Mouse (Mus musculus): ENCODE data around the gene Nyx. TPM values are rescaled to one million over a fixed set of nuclear protein-coding genes. Genes with fewer than 3 reads are reported as not detected.

The Nyx gene
- polyA plus RNA-seq, 1 experiment from 2014 or later = 0.04 TPM

- Histone ChIP-seq H3K9ac (ENCODE audit: low read length) (no peak overlapping the region), H3K4me1 (replicated peaks; ENCODE audit: control insufficient read depth, insufficient read depth, low read length) (no peaks in the 10 kb centered on the region), H3K27me3 (ENCODE audit: control insufficient read depth, insufficient read depth, low read length) (no peaks in the 10 kb centered on the region; the same call in 1 of the 2 replicates), H3K36me3 (ENCODE audit: control insufficient read depth, insufficient read depth, low read length) (no peaks in the 10 kb centered on the region), H3K27ac (ENCODE audit: low read depth, low read length) (no peak overlapping the region), H3K9me3 (ENCODE audit: control insufficient read depth, low read length) (no peaks in the 10 kb centered on the region), H3K4me3 (ENCODE audit: low read depth, low read length) (no peak overlapping the region), H3K4me2 (ENCODE audit: low read depth, low read length, severe bottlenecking) (no peak overlapping the region)
- 90% methylated on average over 2 of the region's 2 CpGs for WGBS
- no peak for DNase-seq (ENCODE audit: low spot score)
- ATAC-seq (replicated peaks; ENCODE audit: low FRiP score) = no peak
Measured at GRCm38 (mm10) chrX:13466681-13467080, 771 bp downstream of the Nyx start.

GRCm38 (mm10) chrX:13467121-13467571 lies 1.2 kb downstream of the Nyx start:
- 81% methylated on average over 6 of the region's 6 CpGs for WGBS
- DNase-seq (ENCODE audit: low spot score) = no peak

GRCm38 (mm10) chrX:13469160-13470116 lies 3.5 kb downstream of the Nyx start:
- Histone ChIP-seq H3K9me3 (ENCODE audit: control insufficient read depth, low read length) (no peaks in the 10 kb centered on the region), H3K4me1 (replicated peaks; ENCODE audit: control insufficient read depth, insufficient read depth, low read length) (no peaks in the 10 kb centered on the region), H3K27me3 (ENCODE audit: control insufficient read depth, insufficient read depth, low read length) (no peaks in the 10 kb centered on the region; the same call in 1 of the 2 replicates), H3K4me2 (ENCODE audit: low read depth, low read length, severe bottlenecking) (no peak overlapping the region), H3K27ac (ENCODE audit: low read depth, low read length) (no peak overlapping the region), H3K9ac (ENCODE audit: low read length) (no peak overlapping the region), H3K4me3 (ENCODE audit: low read depth, low read length) (no peak overlapping the region), H3K36me3 (ENCODE audit: control insufficient read depth, insufficient read depth, low read length) (no peaks in the 10 kb centered on the region)
- WGBS = 79% methylated on average over 9 of the region's 9 CpGs
- ATAC-seq (replicated peaks; ENCODE audit: low FRiP score) = no peak
- no peak for DNase-seq (ENCODE audit: low spot score)

More at GRCm38 (mm10) chrX:13467121-13467571, 1.2 kb downstream of the Nyx start:
- no peak for ATAC-seq (replicated peaks; ENCODE audit: low FRiP score)
- Histone ChIP-seq H3K36me3 (ENCODE audit: control insufficient read depth, insufficient read depth, low read length) (no peaks in the 10 kb centered on the region), H3K4me2 (ENCODE audit: low read depth, low read length, severe bottlenecking) (no peak overlapping the region), H3K27ac (ENCODE audit: low read depth, low read length) (no peak overlapping the region), H3K4me1 (replicated peaks; ENCODE audit: control insufficient read depth, insufficient read depth, low read length) (no peaks in the 10 kb centered on the region), H3K9ac (ENCODE audit: low read length) (no peak overlapping the region), H3K27me3 (ENCODE audit: control insufficient read depth, insufficient read depth, low read length) (no peaks in the 10 kb centered on the region; the same call in 1 of the 2 replicates), H3K4me3 (ENCODE audit: low read depth, low read length) (no peak overlapping the region), H3K9me3 (ENCODE audit: control insufficient read depth, low read length) (no peaks in the 10 kb centered on the region)

DNA sequence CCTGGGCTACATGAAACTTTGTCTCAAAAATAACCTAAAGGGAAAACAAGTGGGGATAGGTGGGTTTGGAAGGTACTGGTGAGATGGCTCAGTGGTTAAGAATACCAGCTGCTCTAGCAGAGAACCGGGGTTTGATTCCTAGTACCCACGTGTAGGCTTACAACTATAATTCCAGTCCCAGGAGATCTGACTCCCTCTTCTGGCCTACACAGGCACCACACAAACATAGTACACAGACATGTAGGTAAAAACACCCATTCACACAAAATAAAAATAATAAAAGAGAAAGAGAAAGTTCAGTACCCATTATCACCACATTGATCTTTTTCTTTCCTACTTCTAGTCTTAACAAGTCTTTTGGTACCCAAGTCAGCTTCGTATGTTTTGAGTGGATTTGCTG lies 6.0 kb downstream of the Nyx start:
- DNase-seq (ENCODE audit: low spot score) (no peak), ATAC-seq (replicated peaks; ENCODE audit: low FRiP score) (no peak)
- Histone ChIP-seq H3K27me3 (ENCODE audit: control insufficient read depth, insufficient read depth, low read length) (no peaks in the 10 kb centered on the region; the same call in 1 of the 2 replicates), H3K4me2 (ENCODE audit: low read depth, low read length, severe bottlenecking) (no peak overlapping the region), H3K36me3 (ENCODE audit: control insufficient read depth, insufficient read depth, low read length) (no peaks in the 10 kb centered on the region), H3K4me1 (replicated peaks; ENCODE audit: control insufficient read depth, insufficient read depth, low read length) (no peaks in the 10 kb centered on the region), H3K27ac (ENCODE audit: low read depth, low read length) (no peak overlapping the region), H3K9ac (ENCODE audit: low read length) (no peak overlapping the region), H3K9me3 (ENCODE audit: control insufficient read depth, low read length) (no peaks in the 10 kb centered on the region), H3K4me3 (ENCODE audit: low read depth, low read length) (no peak overlapping the region)
- 82% methylated on average over 3 of the region's 3 CpGs for WGBS

DNA sequence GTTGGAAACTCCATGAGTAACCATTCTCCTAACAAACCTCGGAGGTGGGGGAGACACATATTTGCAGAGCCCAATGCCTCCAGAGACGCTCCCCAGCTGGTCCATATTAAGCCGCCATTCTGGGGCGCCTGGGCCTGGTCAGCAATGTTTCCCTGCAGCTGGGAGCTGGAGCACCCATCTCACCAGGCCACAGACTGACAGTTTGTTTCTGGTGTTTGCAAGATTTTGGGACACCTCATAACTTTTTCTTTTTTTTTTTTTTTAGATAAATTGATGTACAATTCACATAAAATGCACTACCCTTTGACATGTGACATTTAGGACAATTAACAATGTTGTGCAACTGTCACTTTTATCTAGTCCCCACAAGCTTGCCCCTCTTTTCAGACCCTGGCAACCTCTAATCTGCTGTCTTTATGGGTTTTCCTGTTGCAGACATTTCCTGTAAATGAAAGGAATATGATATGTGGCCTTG lies 6.9 kb downstream of the Nyx start:
- ATAC-seq (replicated peaks; ENCODE audit: low FRiP score) (no peak), DNase-seq (ENCODE audit: low spot score) (no peak)
- Histone ChIP-seq H3K4me3 (ENCODE audit: low read depth, low read length) (no peak overlapping the region), H3K27me3 (ENCODE audit: control insufficient read depth, insufficient read depth, low read length) (no peaks in the 10 kb centered on the region; the same call in 1 of the 2 replicates), H3K27ac (ENCODE audit: low read depth, low read length) (no peak overlapping the region), H3K9ac (ENCODE audit: low read length) (no peak overlapping the region), H3K4me1 (replicated peaks; ENCODE audit: control insufficient read depth, insufficient read depth, low read length) (no peaks in the 10 kb centered on the region), H3K9me3 (ENCODE audit: control insufficient read depth, low read length) (no peaks in the 10 kb centered on the region), H3K4me2 (ENCODE audit: low read depth, low read length, severe bottlenecking) (no peak overlapping the region), H3K36me3 (ENCODE audit: control insufficient read depth, insufficient read depth, low read length) (no peaks in the 10 kb centered on the region)
- WGBS = 75% methylated on average over 4 of the region's 4 CpGs

DNA sequence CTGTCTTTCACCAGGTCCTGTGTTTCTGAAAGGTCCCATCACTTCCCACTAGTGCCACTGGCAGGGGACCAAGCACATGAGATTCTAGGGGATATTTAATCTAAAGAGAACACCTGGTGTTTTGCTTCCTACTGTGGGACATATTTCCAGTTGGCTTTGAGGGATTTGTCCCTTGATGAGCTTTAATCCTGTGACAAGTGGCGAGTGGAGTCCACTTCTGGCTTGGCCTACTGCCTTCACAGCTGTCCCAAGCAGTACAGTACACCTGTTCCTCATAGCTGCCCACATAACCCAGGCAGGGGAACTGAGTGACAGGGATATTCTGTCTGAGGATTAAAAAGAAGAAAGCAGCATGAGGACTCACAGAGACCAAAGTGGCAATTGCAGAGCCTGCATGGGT lies 9.5 kb downstream of the Nyx start:
- H3K4me3 ChIP-seq (ENCODE audit: low read depth, low read length) = no peak overlapping the region
- WGBS = 62% methylated on average over 1 of the region's 1 CpGs
- no peak for DNase-seq (ENCODE audit: low spot score)
- H3K9me3 ChIP-seq (ENCODE audit: control insufficient read depth, low read length) = no peaks in the 10 kb centered on the region
- H3K9ac ChIP-seq (ENCODE audit: low read length) = no peak overlapping the region
- no peak overlapping the region for H3K4me2 ChIP-seq (ENCODE audit: low read depth, low read length, severe bottlenecking)
- H3K27ac ChIP-seq (ENCODE audit: low read depth, low read length) = no peak overlapping the region
- H3K4me1 ChIP-seq (replicated peaks; ENCODE audit: control insufficient read depth, insufficient read depth, low read length) = no peaks in the 10 kb centered on the region
- no peaks in the 10 kb centered on the region; the same call in 1 of the 2 replicates for H3K27me3 ChIP-seq (ENCODE audit: control insufficient read depth, insufficient read depth, low read length)
- ATAC-seq (replicated peaks; ENCODE audit: low FRiP score) = no peak
- H3K36me3 ChIP-seq (ENCODE audit: control insufficient read depth, insufficient read depth, low read length) = no peaks in the 10 kb centered on the region

- no peaks in the 10 kb centered on the region for H3K4me1 ChIP-seq (replicated peaks; ENCODE audit: control insufficient read depth, insufficient read depth, low read length)
- H3K9me3 ChIP-seq (ENCODE audit: control insufficient read depth, low read length) = no peaks in the 10 kb centered on the region
- H3K27me3 ChIP-seq (ENCODE audit: control insufficient read depth, insufficient read depth, low read length) = no peaks in the 10 kb centered on the region; the same call in 1 of the 2 replicates
- H3K9ac ChIP-seq (ENCODE audit: low read length) = no peak overlapping the region
- ATAC-seq (replicated peaks; ENCODE audit: low FRiP score) = no peak
- 67% methylated on average over 2 of the region's 2 CpGs for whole genome bisulfite sequencing
- DNase-seq (ENCODE audit: low spot score) = no peak
- H3K4me3 ChIP-seq (ENCODE audit: low read depth, low read length) = no peak overlapping the region
- H3K4me2 ChIP-seq (ENCODE audit: low read depth, low read length, severe bottlenecking) = no peak overlapping the region
- H3K36me3 ChIP-seq (ENCODE audit: control insufficient read depth, insufficient read depth, low read length) = no peaks in the 10 kb centered on the region
- no peak overlapping the region for H3K27ac ChIP-seq (ENCODE audit: low read depth, low read length)
Measured at GRCm38 (mm10) chrX:13477596-13477995, 11.7 kb downstream of the Nyx start.

GRCm38 (mm10) chrX:13478298-13478697 lies 12.4 kb downstream of the Nyx start:
- no peaks in the 10 kb centered on the region; the same call in 1 of the 2 replicates for H3K27me3 ChIP-seq (ENCODE audit: control insufficient read depth, insufficient read depth, low read length)
- H3K36me3 ChIP-seq (ENCODE audit: control insufficient read depth, insufficient read depth, low read length) = no peaks in the 10 kb centered on the region
- H3K4me3 ChIP-seq (ENCODE audit: low read depth, low read length) = no peak overlapping the region
- no peak overlapping the region for H3K4me2 ChIP-seq (ENCODE audit: low read depth, low read length, severe bottlenecking)
- H3K27ac ChIP-seq (ENCODE audit: low read depth, low read length) = no peak overlapping the region
- 80% methylated on average over 5 of the region's 5 CpGs for WGBS
- no peak overlapping the region for H3K9ac ChIP-seq (ENCODE audit: low read length)
- no peaks in the 10 kb centered on the region for H3K9me3 ChIP-seq (ENCODE audit: control insufficient read depth, low read length)
- ATAC-seq (replicated peaks; ENCODE audit: low FRiP score) (no peak), DNase-seq (ENCODE audit: low spot score) (no peak)
- no peaks in the 10 kb centered on the region for H3K4me1 ChIP-seq (replicated peaks; ENCODE audit: control insufficient read depth, insufficient read depth, low read length)
